Mouse (Mus musculus) adrenal gland, postnatal 36 days (tissue): ENCODE results near the gene Bbs9. TPM values are rescaled to one million over a fixed set of nuclear protein-coding genes. Genes with fewer than 3 reads are reported as not detected.

Source experiments
- DNase-seq, 2 experiments: peaks; one replicate each; pipeline ENCODE4 v3.0.0; 2021; ENCODE audit warnings: mixed read lengths in 1 of 2
- total RNA-seq, 2 experiments: library from RNA; stranded (reverse); gene quantifications; 2 replicates each; pipeline ENCODE4 v1.2.3; 2021

The Bbs9 gene
- total RNA-seq, 2 experiments from 2014 or later = 13.2 to 13.4 TPM

DNA sequence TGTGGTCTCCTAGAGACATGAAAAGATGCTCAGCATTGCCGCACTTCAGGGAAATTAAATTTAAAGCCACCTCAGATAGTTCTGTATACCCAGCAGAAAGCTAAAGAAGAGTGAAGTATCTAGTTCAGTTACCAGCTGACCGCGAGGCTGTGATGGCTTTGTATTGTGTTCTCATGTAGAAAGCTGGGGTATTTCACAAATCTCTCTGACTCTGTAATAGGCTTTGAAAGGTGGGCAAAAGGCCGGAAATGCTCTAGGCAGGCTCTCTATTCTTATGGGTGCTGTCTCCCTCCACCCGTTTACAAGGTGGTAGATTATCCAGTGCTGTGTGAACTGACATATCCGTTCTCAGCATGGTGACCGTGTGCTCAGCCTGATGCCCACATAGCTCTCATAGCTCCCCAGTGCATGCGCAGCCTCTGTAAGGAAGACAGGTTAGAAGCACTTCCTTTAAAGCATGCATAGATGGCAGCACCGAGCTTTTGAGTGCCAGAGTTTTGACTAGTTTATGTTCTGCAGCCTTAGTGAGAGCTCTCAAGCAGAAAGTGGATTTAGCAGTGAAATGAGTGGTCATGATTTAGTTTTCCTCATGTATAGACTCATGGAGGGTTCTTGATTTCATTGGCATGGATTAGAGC, 57.4 kb downstream of the Bbs9 start:
- peak; percentile 25 to 35 for DNase-seq

GRCm38 (mm10) chr9:22537767-22538373, 62.4 kb downstream of the Bbs9 start:
- DNase-seq = no peak

- DNase-seq = no peak
Measured at GRCm38 (mm10) chr9:22539546-22539945, 64.0 kb downstream of the Bbs9 start.

DNA sequence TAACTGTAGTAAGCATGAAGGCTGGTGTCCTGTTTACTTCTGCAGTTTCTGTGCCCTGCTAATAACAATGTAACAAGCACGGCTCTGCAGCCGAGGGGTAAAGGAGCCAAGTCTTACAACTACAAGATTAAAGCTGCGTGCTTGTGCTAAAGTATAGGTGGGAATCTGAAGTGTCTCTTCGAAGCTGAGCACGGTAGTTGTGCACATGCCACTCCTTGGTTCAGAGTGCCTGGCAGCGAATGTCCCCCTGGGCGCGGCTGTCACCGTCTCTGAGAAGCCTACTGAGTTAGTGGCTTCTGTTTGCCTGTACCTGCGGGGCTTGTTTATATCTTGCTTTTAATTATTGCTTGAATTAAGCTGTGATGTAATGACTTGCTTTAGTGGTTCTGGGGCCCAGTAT, 65.6 kb downstream of the Bbs9 start:
- DNase-seq = no peak

- DNase-seq = no peak
Measured at GRCm38 (mm10) chr9:22543467-22543866, 68.0 kb downstream of the Bbs9 start.

DNA sequence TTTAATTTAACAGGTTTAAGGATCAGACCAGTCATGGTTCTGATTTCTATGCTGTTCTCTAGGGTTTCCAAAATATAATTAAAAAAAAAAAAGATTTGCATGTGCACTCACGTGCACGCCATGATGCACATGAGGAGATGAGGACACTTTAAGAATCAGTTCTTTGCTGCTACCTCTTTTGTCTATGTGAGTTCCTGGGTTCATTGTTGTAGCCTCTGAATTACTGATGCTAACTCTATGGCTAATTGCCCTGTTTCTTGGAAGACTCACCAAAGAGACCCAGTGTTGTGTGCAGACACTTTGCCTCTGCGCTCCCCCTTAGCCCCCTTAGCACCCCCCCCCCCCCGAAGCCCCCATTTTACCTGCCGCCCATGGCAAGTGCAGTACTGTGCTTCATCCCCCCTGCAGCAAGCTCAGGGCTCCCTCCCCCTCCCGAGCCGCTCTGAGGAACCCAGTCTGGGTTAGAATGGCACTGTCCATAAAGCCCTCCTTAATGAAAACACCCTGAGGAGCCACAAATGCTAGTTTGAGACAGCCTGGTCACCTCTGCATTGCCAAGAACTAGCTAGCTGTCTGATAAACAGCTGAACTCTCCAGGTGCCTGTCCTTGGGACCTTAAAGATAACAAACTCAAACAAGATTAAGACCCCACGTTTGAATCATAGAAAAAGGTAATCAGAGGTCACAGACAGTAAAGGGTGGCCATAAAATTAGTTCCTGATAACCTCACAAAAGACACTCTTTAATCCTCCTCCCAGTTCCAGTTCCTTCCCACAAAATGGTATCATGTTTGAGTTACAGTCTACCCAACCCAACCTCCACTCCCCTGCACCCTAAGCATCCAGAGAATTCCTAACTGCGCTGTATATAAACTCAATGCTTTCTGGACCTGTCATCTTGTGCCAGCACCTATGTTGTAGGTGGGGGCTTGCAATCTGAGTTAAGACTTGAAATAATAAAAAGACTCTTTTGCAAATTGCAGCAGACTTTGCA, 69.1 kb downstream of the Bbs9 start:
- no peak for DNase-seq

DNA sequence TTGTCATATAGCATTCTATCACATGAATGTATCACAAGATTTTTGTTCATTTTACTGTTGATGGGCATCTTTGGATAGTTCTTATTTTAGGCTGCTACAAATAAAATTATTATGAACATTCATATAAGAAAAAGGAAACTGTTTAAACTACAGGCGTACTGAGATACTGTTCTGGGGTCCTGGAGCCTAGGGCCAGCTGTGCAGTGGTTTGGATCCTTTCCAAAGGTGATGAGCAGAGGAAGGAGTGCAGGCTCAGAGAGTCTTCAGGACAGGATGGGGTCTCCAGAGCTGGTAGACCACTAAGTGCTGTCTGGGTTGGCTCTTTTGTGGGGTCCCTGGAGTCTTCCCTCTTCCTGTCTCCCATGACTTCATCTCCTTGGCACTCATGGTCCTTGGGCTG, 75.8 kb downstream of the Bbs9 start:
- no peak for DNase-seq

DNA sequence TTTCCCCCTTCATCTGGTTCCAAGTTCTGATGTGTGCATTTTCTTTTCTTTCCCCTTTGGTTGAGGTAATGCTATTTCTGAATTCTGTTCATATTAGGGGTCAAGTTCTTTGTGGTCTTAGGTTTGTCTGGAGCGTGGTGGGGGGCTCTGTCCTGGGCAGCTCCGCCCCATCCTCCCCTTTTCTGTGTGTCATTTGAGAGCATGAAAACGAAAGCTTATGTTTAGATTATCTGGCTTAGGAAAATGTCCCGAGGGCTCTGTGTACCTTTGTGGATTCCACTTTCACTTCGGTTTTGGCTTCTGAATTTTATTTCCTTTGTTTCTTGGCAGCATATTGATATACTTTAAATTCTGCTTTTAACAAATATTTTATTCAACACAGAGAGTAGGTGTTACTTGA, 80.6 kb downstream of the Bbs9 start:
- DNase-seq = no peak

DNA sequence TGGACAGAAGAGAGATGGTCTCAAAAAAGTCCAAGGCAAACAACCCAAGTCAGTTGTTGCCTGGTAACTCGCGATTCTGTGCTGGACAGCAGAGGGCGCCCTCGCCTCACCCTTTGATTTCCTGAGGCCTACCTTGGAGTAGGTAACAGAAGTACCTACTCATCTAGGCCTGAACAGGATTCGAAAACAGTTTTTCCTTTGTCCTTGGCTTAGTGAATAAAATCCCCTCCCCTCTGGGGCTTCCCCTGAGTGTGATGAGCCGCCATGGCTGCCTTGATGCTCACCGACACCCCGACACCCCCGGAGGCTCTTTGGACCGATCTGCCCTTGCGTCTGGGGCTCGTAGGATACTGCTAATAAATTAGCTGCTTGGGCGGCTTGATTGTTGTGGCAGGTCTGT, 82.0 kb downstream of the Bbs9 start:
- DNase-seq = peak; percentile 80 to 81

DNA sequence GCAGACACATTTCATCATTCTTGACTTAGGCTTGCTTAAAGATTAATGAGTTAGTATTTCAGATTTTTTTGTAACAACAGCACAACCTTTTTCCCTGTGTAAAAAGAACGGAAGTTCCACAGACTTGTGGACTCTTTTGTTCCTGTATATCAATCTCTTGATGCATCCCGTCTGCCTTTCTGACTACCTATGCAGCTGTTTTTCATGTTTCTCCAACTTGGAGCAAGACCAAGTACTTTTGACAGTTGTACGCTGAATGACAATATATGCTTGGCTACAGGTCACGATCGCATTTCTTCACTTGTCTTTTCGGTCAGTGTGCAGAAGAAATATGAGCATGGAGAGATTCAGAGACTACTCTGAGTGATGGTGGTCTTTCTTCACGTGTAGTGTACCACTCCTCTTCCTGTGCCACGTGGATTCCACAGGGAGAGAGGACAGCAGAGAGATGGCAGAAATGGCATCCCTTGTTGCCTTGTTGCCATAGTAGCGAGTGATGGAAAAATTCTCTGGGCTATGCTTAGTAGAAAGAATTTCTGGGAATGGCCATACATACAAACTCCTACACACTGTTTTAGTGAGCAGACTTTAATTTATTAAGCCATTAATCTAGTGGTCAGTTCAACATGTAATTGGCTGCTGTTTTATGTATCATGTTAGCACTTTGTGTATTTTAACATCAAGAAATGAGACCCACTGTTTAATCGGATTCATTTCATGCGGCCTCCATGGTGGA, 88.3 kb downstream of the Bbs9 start:
- no peak for DNase-seq

DNA sequence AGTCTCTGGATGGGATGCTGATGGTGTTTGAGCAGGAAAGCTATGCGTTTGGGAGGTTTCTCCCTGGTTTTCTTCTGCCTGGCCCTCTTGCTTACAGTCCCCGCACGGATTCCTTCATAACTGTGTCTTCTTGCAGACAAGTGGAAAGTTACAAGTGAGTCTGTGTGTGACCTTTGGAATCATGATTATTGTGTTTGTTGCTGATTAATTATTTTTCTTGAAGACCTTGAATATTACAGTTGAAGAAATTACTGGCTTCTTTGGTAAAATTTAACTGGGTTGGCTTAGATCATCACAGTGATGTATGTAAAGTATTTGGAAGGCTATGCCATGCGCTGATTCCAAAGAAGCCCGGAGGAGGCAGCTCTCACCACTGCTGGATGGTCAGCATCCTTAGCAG, 92.2 kb downstream of the Bbs9 start:
- DNase-seq = peak; percentile 2 to 22

DNA sequence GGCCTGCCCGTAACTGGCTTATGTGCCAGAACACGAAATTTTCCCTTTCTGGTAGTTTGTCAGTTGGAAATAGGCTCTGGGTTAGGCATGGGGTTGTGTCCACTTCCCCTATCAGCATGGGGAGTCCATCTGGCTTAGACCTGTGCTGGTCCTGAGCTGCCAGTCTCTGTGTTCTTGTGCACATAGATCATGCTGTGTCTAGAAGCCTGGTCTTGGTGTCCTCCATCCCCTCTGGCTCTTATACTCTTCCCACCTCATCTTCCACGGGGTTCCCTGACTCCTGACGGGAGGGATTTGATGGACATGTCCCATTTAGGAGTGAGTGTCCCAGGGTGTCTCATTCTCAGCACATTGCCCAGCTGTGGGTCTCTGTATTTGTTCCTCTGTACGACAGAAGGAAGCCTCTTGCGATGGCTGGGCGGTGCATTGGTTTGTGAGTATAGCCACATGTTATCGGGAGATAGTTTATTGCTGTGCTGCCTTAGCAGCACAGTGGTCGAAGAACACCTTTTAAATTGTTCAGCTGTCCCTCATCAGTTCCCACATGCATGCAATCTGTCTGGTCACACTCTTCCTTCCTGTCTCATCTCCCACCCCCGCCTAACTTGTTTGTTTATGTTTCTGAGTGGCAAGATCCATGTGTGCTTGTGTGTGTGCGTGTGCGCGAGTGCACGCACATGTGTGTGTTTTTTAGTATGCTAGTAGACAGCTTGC, 101.1 kb downstream of the Bbs9 start:
- DNase-seq = no peak

GRCm38 (mm10) chr9:22578266-22578665, 102.8 kb downstream of the Bbs9 start:
- no peak for DNase-seq

- DNase-seq = no peak
Measured at GRCm38 (mm10) chr9:22584221-22584620, 108.7 kb downstream of the Bbs9 start.

DNA sequence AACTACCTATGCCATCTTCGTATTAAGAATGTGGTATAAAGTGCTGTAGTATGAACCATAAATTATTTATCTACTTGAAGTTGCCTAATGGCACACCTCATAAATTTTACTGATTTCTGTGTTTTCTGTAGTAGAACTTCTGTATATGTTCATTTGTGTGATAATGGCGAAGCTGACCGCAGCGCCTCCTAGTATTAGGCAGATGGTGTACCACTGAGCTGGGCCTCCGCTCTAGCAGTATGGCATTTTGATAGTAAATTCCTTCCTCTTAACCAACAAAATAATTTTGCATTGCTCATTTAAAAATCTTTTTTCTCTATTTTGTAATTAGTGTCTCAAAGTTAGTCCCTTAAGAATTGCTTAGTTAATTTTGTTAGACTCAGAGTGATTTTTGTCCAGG, 117.5 kb downstream of the Bbs9 start:
- peak; percentile 3 to 10 for DNase-seq

GRCm38 (mm10) chr9:22596650-22597049, 121.1 kb downstream of the Bbs9 start:
- no peak for DNase-seq

- DNase-seq = peak in 1 of 2 experiments; percentile 0
Measured at GRCm38 (mm10) chr9:22613271-22613824, 137.8 kb downstream of the Bbs9 start.

- DNase-seq = no peak
Measured at GRCm38 (mm10) chr9:22619245-22619644, 143.7 kb downstream of the Bbs9 start.

GRCm38 (mm10) chr9:22624966-22625365, 149.5 kb downstream of the Bbs9 start:
- DNase-seq = peak; percentile 22 to 60

DNA sequence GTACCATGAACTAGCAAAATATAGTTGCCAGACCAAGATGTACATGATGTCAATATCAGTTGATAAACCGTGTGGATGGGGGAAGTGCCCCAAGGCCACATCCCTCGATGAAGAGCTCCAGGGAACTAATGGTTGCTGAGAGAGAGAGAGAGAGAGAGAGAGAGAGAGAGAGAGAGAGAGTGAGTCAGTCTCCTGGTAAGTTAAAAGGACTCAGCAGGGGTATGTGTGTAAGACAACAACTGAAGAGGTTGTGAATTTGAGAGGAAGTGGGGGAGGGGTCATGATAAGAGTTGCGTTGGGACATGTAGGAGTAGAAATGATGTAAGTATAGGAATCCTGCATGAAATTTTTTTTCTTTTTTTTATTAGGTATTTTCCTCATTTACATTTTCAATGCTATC, 150.5 kb downstream of the Bbs9 start:
- DNase-seq = no peak

GRCm38 (mm10) chr9:22627912-22628311, 152.4 kb downstream of the Bbs9 start:
- no peak for DNase-seq
